In the genomic region with DNA sequence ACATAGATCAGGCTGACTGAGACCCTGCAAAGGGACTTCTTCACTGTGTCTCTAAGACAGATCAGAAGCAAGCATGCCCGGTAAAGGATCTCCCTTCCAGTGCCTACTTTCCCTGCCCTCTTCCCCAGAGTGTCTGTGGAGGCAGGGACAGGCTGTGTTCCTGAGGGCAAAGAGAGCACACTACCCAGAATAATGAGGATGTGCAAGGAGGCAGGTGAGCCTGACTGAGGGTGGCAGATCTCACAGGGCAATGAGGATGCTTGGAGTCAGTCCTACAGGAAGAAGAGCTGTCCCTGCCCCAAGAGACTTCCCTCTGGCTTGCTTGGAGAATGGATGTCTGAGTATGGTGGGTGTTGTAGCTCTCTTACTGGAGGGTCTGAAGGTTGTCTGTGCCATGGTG, we compare ENCODE assay signal across 10 mouse cellular contexts.
DNase-seq lines count a peak whose midpoint lies in the region; ATAC-seq and TF ChIP-seq lines count a peak whose summit lies in the region.
"Had no signal": no experiment of that assay in that cellular context is flagged by ENCODE, and none has a peak within 500 bp of the region (broad histone marks: within the 10 kb centered on the region; RNA-seq: fewer than 3 reads in every experiment).

No protein-coding gene starts in this region.

- no peaks in the 10 kb centered on the region for H3K27me3 ChIP-seq in embryonic facial prominence, embryonic 12.5 days
- no peaks in the 10 kb centered on the region for H3K27me3 ChIP-seq in hindbrain, embryonic 15.5 days
- no peaks in the 10 kb centered on the region for H3K27me3 ChIP-seq in neural tube, embryonic 14.5 days (ENCODE audit: control insufficient read depth, insufficient read depth, low read length)
- H3K27me3 ChIP-seq: liver, embryonic 13.5 days had no signal

- no peak for DNase-seq in left cerebral cortex, adult 2 months (ENCODE audit: extremely low spot score in 1 of 2, low spot score in 2 of 2)
- no peak for DNase-seq in left cerebral cortex, adult 9 months (ENCODE audit: low spot score in 2 of 2)
- no peak for DNase-seq in embryo, embryonic 11 days
- no peak for DNase-seq in liver
- no peak for DNase-seq in layer of hippocampus, adult 9-11 months
- DNase-seq: kidney, postnatal 14 days; liver, embryonic 13.5 days had no signal

- ATAC-seq in embryonic facial prominence, embryonic 12.5 days (ENCODE audit: insufficient number of reproducible peaks, insufficient read depth, low FRiP score, low TSS enrichment): no peak
- peak; percentile 10 for ATAC-seq in hindbrain, embryonic 15.5 days (ENCODE audit: low FRiP score, low read depth)
- ATAC-seq in neural tube, embryonic 14.5 days (ENCODE audit: low read depth): peak; percentile 15

- H3K36me3 ChIP-seq in embryonic facial prominence, embryonic 12.5 days: no peaks in the 10 kb centered on the region
- H3K36me3 ChIP-seq in hindbrain, embryonic 15.5 days: no peaks in the 10 kb centered on the region
- H3K36me3 ChIP-seq in neural tube, embryonic 14.5 days (ENCODE audit: control insufficient read depth, insufficient read depth, low read length): no peaks in the 10 kb centered on the region
- H3K36me3 ChIP-seq: liver, embryonic 13.5 days had no signal

- TF ChIP-seq CTCF in left cerebral cortex, adult 2 months (IDR thresholded peaks at IDR 0.05): no peak

- peak overlapping the region; percentile 56 for H3K4me3 ChIP-seq in left cerebral cortex, adult 2 months
- H3K4me3 ChIP-seq in embryonic facial prominence, embryonic 12.5 days: no peak overlapping the region
- H3K4me3 ChIP-seq in hindbrain, embryonic 15.5 days: peak overlapping the region; percentile 50
- H3K4me3 ChIP-seq in neural tube, embryonic 14.5 days (ENCODE audit: low read depth, low read length): peak overlapping the region; percentile 42
- H3K4me3 ChIP-seq: liver, embryonic 13.5 days had no signal

- 55% methylated on average over 1 of the region's 1 CpGs for WGBS in embryonic facial prominence, embryonic 12.5 days
- WGBS in hindbrain, embryonic 15.5 days: 14% methylated on average over 1 of the region's 1 CpGs
- 27% methylated on average over 1 of the region's 1 CpGs for WGBS in neural tube, embryonic 14.5 days

- H3K9ac ChIP-seq in embryonic facial prominence, embryonic 12.5 days: no peak overlapping the region
- peak overlapping the region; percentile 57 for H3K9ac ChIP-seq in hindbrain, embryonic 15.5 days
- peak overlapping the region; percentile 60 for H3K9ac ChIP-seq in neural tube, embryonic 14.5 days (replicated peaks; ENCODE audit: low read depth, low read length)
- H3K9ac ChIP-seq: liver, embryonic 13.5 days had no signal

- intact Hi-C loops in left cerebral cortex, adult 2 months (cut with DNase I): loop anchor here (1.0 to 5.0 kb wide), 4 partner anchors 62 to 185 kb away; no protein-coding TSS in a partner anchor

- H3K27ac ChIP-seq in left cerebral cortex, adult 2 months: peak overlapping the region; percentile 76
- H3K27ac ChIP-seq in embryonic facial prominence, embryonic 12.5 days: no peak overlapping the region
- peak overlapping the region; percentile 84 for H3K27ac ChIP-seq in hindbrain, embryonic 15.5 days (replicated peaks)
- H3K27ac ChIP-seq in neural tube, embryonic 14.5 days (ENCODE audit: low read depth, low read length): peak overlapping the region; percentile 91
- H3K27ac ChIP-seq: liver, embryonic 13.5 days had no signal

- H3K9me3 ChIP-seq in embryonic facial prominence, embryonic 12.5 days: no peaks in the 10 kb centered on the region
- no peaks in the 10 kb centered on the region for H3K9me3 ChIP-seq in hindbrain, embryonic 15.5 days
- no peaks in the 10 kb centered on the region for H3K9me3 ChIP-seq in neural tube, embryonic 14.5 days (ENCODE audit: control insufficient read depth, low read length)
- H3K9me3 ChIP-seq: liver, embryonic 13.5 days had no signal

- peak overlapping the region; percentile 50 for H3K4me2 ChIP-seq in embryonic facial prominence, embryonic 12.5 days (replicated peaks)
- peak overlapping the region; percentile 75 for H3K4me2 ChIP-seq in hindbrain, embryonic 15.5 days
- peak overlapping the region; percentile 69 for H3K4me2 ChIP-seq in neural tube, embryonic 14.5 days (ENCODE audit: low read depth, low read length)
- H3K4me2 ChIP-seq: liver, embryonic 13.5 days had no signal

- H3K4me1 ChIP-seq in embryonic facial prominence, embryonic 12.5 days: no peaks in the 10 kb centered on the region
- H3K4me1 ChIP-seq in hindbrain, embryonic 15.5 days (replicated peaks): peaks cover 47% of the 10 kb centered on the region
- peaks cover 12% of the 10 kb centered on the region; the same call in 1 of the 2 replicates for H3K4me1 ChIP-seq in neural tube, embryonic 14.5 days (ENCODE audit: control insufficient read depth, insufficient read depth, low read length)
- H3K4me1 ChIP-seq: liver, embryonic 13.5 days had no signal
